Mouse (Mus musculus) spleen, adult 2 months (tissue): ENCODE data around the gene Ccdc167. TPM values are rescaled to one million over a fixed set of nuclear protein-coding genes. Genes with fewer than 3 reads are reported as not detected.

Experiments used
- DNase-seq, 2 experiments: peaks; one replicate each; pipeline versions ENCODE4 v3.0.0 to v3.0.0-alpha.2; 2012 to 2021; ENCODE audit warnings: low spot score in 2 of 2, low read depth in 1 of 2
- H3K27ac ChIP-seq: fragments of 200-500 bp; 2 replicates; pipeline ENCODE4 v1.5.1; 2012; ENCODE audit warnings: low read length, inconsistent platforms; ENCODE audit not compliant: insufficient read depth
- H3K27me3 ChIP-seq: fragments of 200-500 bp; 2 replicates; pipeline ENCODE4 v1.6.1; 2012; ENCODE audit warnings: mild to moderate bottlenecking, moderate library complexity, low read length, inconsistent platforms; ENCODE audit not compliant: control insufficient read depth, insufficient read depth
- H3K36me3 ChIP-seq: fragments of 200-500 bp; 2 replicates; pipeline ENCODE4 v1.6.1; 2012; ENCODE audit warnings: mild to moderate bottlenecking, low read length, inconsistent platforms; ENCODE audit not compliant: control insufficient read depth, insufficient read depth
- H3K4me1 ChIP-seq: fragments of 200-500 bp; 2 replicates; pipeline ENCODE4 v1.6.1; 2011; ENCODE audit warnings: inconsistent platforms; ENCODE audit not compliant: control insufficient read depth, insufficient read depth, insufficient read length
- H3K4me3 ChIP-seq: fragments of 200-500 bp; 2 replicates; pipeline ENCODE4 v1.5.1; 2011; ENCODE audit warnings: mild to moderate bottlenecking, inconsistent platforms; ENCODE audit not compliant: insufficient read depth, insufficient read length; ENCODE audit errors: extremely low read depth
- CTCF ChIP-seq: fragments of 200-500 bp; IDR thresholded peaks from 2 replicates; pipeline ENCODE4 v1.5.1; 2011; ENCODE audit warnings: mild to moderate bottlenecking, inconsistent platforms; ENCODE audit not compliant: insufficient read depth, insufficient read length, insufficient replicate concordance; ENCODE audit errors: extremely low read depth
- POLR2A ChIP-seq: fragments of 200-500 bp; IDR thresholded peaks from 2 replicates; pipeline ENCODE4 v1.6.1; 2011; ENCODE audit warnings: low read depth, low read length, inconsistent platforms
- WGBS: fragments of 180-500 bp; shearing (Covaris S2); methylation state at CpG from one replicate; pipeline ENCODE4 v1.1.7; 2018; 5-methylcytosine and 5-hydroxymethylcytosine counted together
- polyA plus RNA-seq: library from polyadenylated mRNA; depleted of rRNA; stranded (reverse); fragments of >200 nt; gene quantifications from 2 replicates; pipeline ENCODE4 v1.2.3, GENCODE M21; 2012

The Ccdc167 gene
- polyA plus RNA-seq, 1 experiment, result 6.1 TPM

- Histone ChIP-seq H3K27me3 (no peaks in the 10 kb centered on the region), H3K36me3 (no peaks in the 10 kb centered on the region), H3K4me1 (no peaks in the 10 kb centered on the region), H3K4me3 (no peak overlapping the region), H3K27ac (no peak overlapping the region)
- WGBS, result 96% methylated on average over 10 of the region's 10 CpGs
- no peak for TF ChIP-seq CTCF
- TF ChIP-seq POLR2A, result no peak
- no peak for DNase-seq
Measured at GRCm38 (mm10) chr17:29756381-29756780, 39.5 kb upstream of the Ccdc167 start.

- no peak overlapping the region for H3K4me3 ChIP-seq
- DNase-seq, result no peak
- H3K4me1 ChIP-seq, result no peaks in the 10 kb centered on the region
- no peaks in the 10 kb centered on the region for H3K27me3 ChIP-seq
- 92% methylated on average over 4 of the region's 4 CpGs for WGBS
- no peaks in the 10 kb centered on the region for H3K36me3 ChIP-seq
- TF ChIP-seq CTCF, result no peak
- TF ChIP-seq POLR2A, result no peak
- no peak overlapping the region for H3K27ac ChIP-seq
Measured at GRCm38 (mm10) chr17:29754510-29754909, 37.7 kb upstream of the Ccdc167 start.

- H3K27me3 ChIP-seq, result no peaks in the 10 kb centered on the region
- WGBS, result 85% methylated on average over 6 of the region's 6 CpGs
- no peak overlapping the region for H3K4me3 ChIP-seq
- no peak overlapping the region for H3K27ac ChIP-seq
- no peaks in the 10 kb centered on the region for H3K4me1 ChIP-seq
- DNase-seq, result no peak
- TF ChIP-seq CTCF (no peak), POLR2A (no peak)
- H3K36me3 ChIP-seq, result no peaks in the 10 kb centered on the region
Measured at GRCm38 (mm10) chr17:29747466-29747865, 30.6 kb upstream of the Ccdc167 start.

- no peak for TF ChIP-seq POLR2A
- TF ChIP-seq CTCF, result no peak
- H3K27me3 ChIP-seq, result no peaks in the 10 kb centered on the region
- H3K4me3 ChIP-seq, result no peak overlapping the region
- no peak for DNase-seq
- H3K27ac ChIP-seq, result no peak overlapping the region
- no peaks in the 10 kb centered on the region for H3K36me3 ChIP-seq
- 9% methylated on average over 22 of the region's 22 CpGs for WGBS
- peaks cover 4% of the 10 kb centered on the region; the same call in 1 of the 2 replicates for H3K4me1 ChIP-seq
Measured at GRCm38 (mm10) chr17:29737849-29738804, 21.3 kb upstream of the Ccdc167 start.

- Histone ChIP-seq H3K27me3 (no peaks in the 10 kb centered on the region), H3K27ac (no peak overlapping the region), H3K36me3 (no peaks in the 10 kb centered on the region), H3K4me1 (peaks cover 4% of the 10 kb centered on the region; the same call in 1 of the 2 replicates), H3K4me3 (no peak overlapping the region)
- WGBS, result 90% methylated on average over 15 of the region's 15 CpGs
- DNase-seq, result no peak
- no peak for TF ChIP-seq CTCF
- TF ChIP-seq POLR2A, result no peak
Measured at GRCm38 (mm10) chr17:29736448-29737014, 19.7 kb upstream of the Ccdc167 start.

- DNase-seq, result no peak
- no peak overlapping the region for H3K27ac ChIP-seq
- no peaks in the 10 kb centered on the region for H3K27me3 ChIP-seq
- H3K4me1 ChIP-seq, result no peaks in the 10 kb centered on the region
- H3K4me3 ChIP-seq, result no peak overlapping the region
- no peaks in the 10 kb centered on the region for H3K36me3 ChIP-seq
- TF ChIP-seq CTCF (no peak), POLR2A (no peak)
- 84% methylated on average over 2 of the region's 2 CpGs for WGBS
Measured at GRCm38 (mm10) chr17:29732522-29732921, 15.7 kb upstream of the Ccdc167 start.
